Mouse (Mus musculus) mesoderm, embryonic 11.5 days (tissue): ENCODE results near the gene Sox6.

ENCODE experiments used
- DNase-seq: peaks from one replicate; pipeline ENCODE4 v3.0.0-alpha.2; 2012; ENCODE audit warnings: low read depth, low spot score

Sox6 gene

GRCm38 (mm10) chr7:115565060-115565426 is 473.6 kb downstream of the Sox6 start:
- DNase-seq = no peak

- DNase-seq = peak; percentile 56
These were observed 474.1 kb downstream of the Sox6 start for GRCm38 (mm10) chr7:115564359-115565059.

- DNase-seq = no peak
These were observed 481.9 kb downstream of the Sox6 start for GRCm38 (mm10) chr7:115556677-115557076.

- no peak for DNase-seq
These were observed 488.3 kb downstream of the Sox6 start for GRCm38 (mm10) chr7:115550197-115550804.

GRCm38 (mm10) chr7:115549670-115550069 is 488.9 kb downstream of the Sox6 start:
- DNase-seq = no peak

GRCm38 (mm10) chr7:115545585-115546374 is 492.8 kb downstream of the Sox6 start:
- no peak for DNase-seq

- no peak for DNase-seq
These were observed 495.0 kb downstream of the Sox6 start for GRCm38 (mm10) chr7:115543596-115543995.

- DNase-seq = no peak
These were observed 498.3 kb downstream of the Sox6 start for GRCm38 (mm10) chr7:115540261-115540660.

GRCm38 (mm10) chr7:115539003-115539402 is 499.6 kb downstream of the Sox6 start:
- DNase-seq = no peak

- DNase-seq = no peak
These were observed 501.0 kb downstream of the Sox6 start for GRCm38 (mm10) chr7:115537636-115538035.

GRCm38 (mm10) chr7:115536521-115536920 is 502.1 kb downstream of the Sox6 start:
- no peak for DNase-seq

GRCm38 (mm10) chr7:115531875-115532274 is 506.7 kb downstream of the Sox6 start:
- no peak for DNase-seq

GRCm38 (mm10) chr7:115531217-115531616 is 507.4 kb downstream of the Sox6 start:
- DNase-seq = no peak

- no peak for DNase-seq
These were observed 520.9 kb downstream of the Sox6 start for GRCm38 (mm10) chr7:115517701-115518100.

- no peak for DNase-seq
These were observed 524.9 kb downstream of the Sox6 start for GRCm38 (mm10) chr7:115513681-115514080.

GRCm38 (mm10) chr7:115511777-115512176 is 526.8 kb downstream of the Sox6 start:
- no peak for DNase-seq

GRCm38 (mm10) chr7:115511091-115511490 is 527.5 kb downstream of the Sox6 start:
- DNase-seq = no peak

GRCm38 (mm10) chr7:115510045-115510444 is 528.6 kb downstream of the Sox6 start:
- DNase-seq = peak; percentile 65

- no peak for DNase-seq
These were observed 532.2 kb downstream of the Sox6 start for GRCm38 (mm10) chr7:115506385-115506784.

GRCm38 (mm10) chr7:115501497-115501896 is 537.1 kb downstream of the Sox6 start:
- DNase-seq = peak; percentile 59

- no peak for DNase-seq
These were observed 537.8 kb downstream of the Sox6 start for GRCm38 (mm10) chr7:115500825-115501224.

GRCm38 (mm10) chr7:115500170-115500569 is 538.4 kb downstream of the Sox6 start:
- DNase-seq = no peak

- no peak for DNase-seq
These were observed 546.9 kb downstream of the Sox6 start for GRCm38 (mm10) chr7:115491721-115492120.
